Mouse (Mus musculus) liver, adult 2 months (tissue): ENCODE results near the gene Rarres2.

Source experiments
- CTCF ChIP-seq: fragments of 200-500 bp; IDR thresholded peaks from 2 replicates; pipeline ENCODE4 v1.5.1; 2011; ENCODE audit warnings: low read depth, low read length, control low read depth
- POLR2A ChIP-seq: fragments of 200-500 bp; IDR thresholded peaks from 2 replicates; pipeline ENCODE4 v1.6.1; 2011; ENCODE audit warnings: low read length, control low read depth; ENCODE audit not compliant: insufficient read depth; ENCODE audit errors: extremely low read depth

- 0 out of 2 replicates have a peak, but pooled peaks have one; percentile 37 for TF ChIP-seq POLR2A
- no peak for TF ChIP-seq CTCF
Measured at GRCm38 (mm10) chr6:48568036-48568984, 4.3 kb downstream of the Rarres2 start.
